Mouse (Mus musculus): ENCODE measurements around the gene Prkcb.

DNA sequence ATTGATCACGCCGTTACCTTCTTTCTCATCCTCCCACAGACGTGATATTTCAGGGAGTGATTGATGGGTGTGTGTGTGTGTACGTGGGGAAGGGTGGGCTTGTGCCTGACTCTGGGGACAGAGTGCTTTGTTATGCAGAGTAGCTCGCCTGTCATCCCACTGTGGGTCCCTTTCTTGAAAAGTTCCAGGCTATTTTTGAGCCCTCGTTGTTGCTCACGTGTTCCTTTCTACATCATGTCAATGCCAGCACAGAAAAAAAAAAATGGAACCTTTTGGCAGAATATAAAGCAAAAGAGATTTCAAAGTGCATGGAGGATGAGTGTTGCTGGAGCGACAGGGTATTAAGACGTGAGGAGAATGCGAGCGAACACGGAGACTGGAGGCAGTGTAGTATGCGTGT lies 118.1 kb downstream of the Prkcb start:
- no peak for TF ChIP-seq EP300 (IDR thresholded peaks at IDR 0.05; ENCODE audit: insufficient read depth, low read depth, low read length)
- TF ChIP-seq POLR2A (IDR thresholded peaks at IDR 0.05; ENCODE audit: insufficient read depth, low read length) = no peak
- no peak for TF ChIP-seq CTCF (IDR thresholded peaks at IDR 0.05; ENCODE audit: low read depth, low read length)
